Mouse (Mus musculus) right cerebral cortex, postnatal 14 days (tissue): Measurements from ENCODE around the gene Nfasc.

Source experiments
- DNase-seq: peaks from one replicate; pipeline ENCODE4 v3.0.0; 2022

Gene Nfasc

GRCm38 (mm10) chr1:132641049-132641795 lies 100.4 kb downstream of the Nfasc start:
- no peak for DNase-seq

GRCm38 (mm10) chr1:132640256-132640655 lies 101.3 kb downstream of the Nfasc start:
- no peak for DNase-seq

GRCm38 (mm10) chr1:132637346-132637745 lies 104.3 kb downstream of the Nfasc start:
- no peak for DNase-seq

- DNase-seq, result no peak
Observed at GRCm38 (mm10) chr1:132629611-132630370, 111.8 kb downstream of the Nfasc start.

- DNase-seq, result no peak
Observed at GRCm38 (mm10) chr1:132628599-132628998, 113.0 kb downstream of the Nfasc start.

- no peak for DNase-seq
Observed at GRCm38 (mm10) chr1:132628183-132628582, 113.4 kb downstream of the Nfasc start.

GRCm38 (mm10) chr1:132626125-132626756 lies 115.4 kb downstream of the Nfasc start:
- DNase-seq, result no peak

- DNase-seq, result no peak
Observed at GRCm38 (mm10) chr1:132625034-132625433, 116.6 kb downstream of the Nfasc start.

- no peak for DNase-seq
Observed at GRCm38 (mm10) chr1:132624466-132624865, 117.1 kb downstream of the Nfasc start.

GRCm38 (mm10) chr1:132623641-132624336 lies 117.8 kb downstream of the Nfasc start:
- DNase-seq, result no peak

GRCm38 (mm10) chr1:132612066-132612465 lies 129.5 kb downstream of the Nfasc start:
- no peak for DNase-seq

GRCm38 (mm10) chr1:132609048-132609634 lies 132.5 kb downstream of the Nfasc start:
- peak; percentile 66 for DNase-seq

- no peak for DNase-seq
Observed at GRCm38 (mm10) chr1:132602161-132602560, 139.4 kb downstream of the Nfasc start.

GRCm38 (mm10) chr1:132598024-132598423 lies 143.6 kb downstream of the Nfasc start:
- DNase-seq, result no peak

- DNase-seq, result no peak
Observed at GRCm38 (mm10) chr1:132595741-132596140, 145.9 kb downstream of the Nfasc start.

- peak; percentile 77 for DNase-seq
Observed at GRCm38 (mm10) chr1:132594587-132594986, 147.0 kb downstream of the Nfasc start.

- no peak for DNase-seq
Observed at GRCm38 (mm10) chr1:132592145-132592544, 149.5 kb downstream of the Nfasc start.

GRCm38 (mm10) chr1:132591399-132591930 lies 150.1 kb downstream of the Nfasc start:
- no peak for DNase-seq

GRCm38 (mm10) chr1:132586679-132587201 lies 154.9 kb downstream of the Nfasc start:
- no peak for DNase-seq

- no peak for DNase-seq
Observed at GRCm38 (mm10) chr1:132585376-132585775, 156.2 kb downstream of the Nfasc start.

- DNase-seq, result no peak
Observed at GRCm38 (mm10) chr1:132582998-132583604, 158.5 kb downstream of the Nfasc start.
